In the genomic region with DNA sequence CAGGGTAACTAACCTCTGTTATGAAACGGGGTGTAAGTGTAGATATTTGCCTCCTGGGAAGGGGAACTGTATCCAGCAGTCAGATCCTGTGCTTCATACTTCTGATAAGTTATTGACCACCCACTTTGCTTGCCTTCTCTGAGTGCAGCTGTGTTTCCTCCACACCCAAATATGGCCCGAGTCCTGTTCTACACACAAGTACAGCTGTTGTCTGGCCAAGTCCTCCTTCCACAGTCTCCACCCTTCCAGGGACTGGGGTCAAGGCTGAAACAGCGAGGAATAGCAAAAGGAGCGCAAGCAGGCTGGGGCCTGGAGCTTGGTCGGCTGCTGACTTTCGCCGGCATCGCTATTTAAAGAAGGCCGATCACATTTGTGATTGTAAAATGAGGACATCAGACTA, we compare ENCODE assay signal across 9 mouse cellular contexts. TPM values are rescaled to one million over a fixed set of nuclear protein-coding genes. Genes with fewer than 3 reads are reported as not detected.
A peak's percentile ranks its signal among the peaks of the same experiment; 100 is the strongest.
DNase-seq lines count a peak whose midpoint lies in the region; ATAC-seq lines count a peak whose summit lies in the region.
"Had no signal": no experiment of that assay in that cellular context is flagged by ENCODE, and none has a peak within 500 bp of the region (broad histone marks: within the 10 kb centered on the region; RNA-seq: fewer than 3 reads in every experiment).

No protein-coding gene starts in this region.

- peak; percentile 27 for DNase-seq in embryonic facial prominence, embryonic 14.5 days (ENCODE audit: low spot score)
- DNase-seq in embryonic facial prominence, embryonic 10.5 days (ENCODE audit: low spot score) = no peak
- peak; percentile 55 for DNase-seq in gastrocnemius, adult 18-20 months (ENCODE audit: low spot score)
- DNase-seq in heart, postnatal 25 days (ENCODE audit: low spot score) = peak; percentile 55
- DNase-seq in lung, postnatal 36 days = peak; percentile 31
- no peak for DNase-seq in hindbrain, embryonic 10.5 days (ENCODE audit: low spot score)
- no peak for DNase-seq in yolk sac, embryonic 10.5 days (ENCODE audit: low spot score)
- no peak for DNase-seq in cerebellum, postnatal 25 days

- H3K9me3 ChIP-seq in embryonic facial prominence, embryonic 14.5 days (ENCODE audit: control insufficient read depth, low read length) = no peaks in the 10 kb centered on the region
- no peaks in the 10 kb centered on the region for H3K9me3 ChIP-seq in embryonic facial prominence, embryonic 10.5 days
- H3K9me3 ChIP-seq in hindbrain, embryonic 10.5 days = no peaks in the 10 kb centered on the region
- H3K9me3 ChIP-seq: limb, embryonic 15.5 days had no signal

- H3K4me3 ChIP-seq in embryonic facial prominence, embryonic 14.5 days (ENCODE audit: low read depth, low read length) = no peak overlapping the region
- no peak overlapping the region for H3K4me3 ChIP-seq in embryonic facial prominence, embryonic 10.5 days
- H3K4me3 ChIP-seq in hindbrain, embryonic 10.5 days = no peak overlapping the region
- H3K4me3 ChIP-seq: limb, embryonic 15.5 days had no signal

- no peaks in the 10 kb centered on the region for H3K4me1 ChIP-seq in embryonic facial prominence, embryonic 14.5 days (ENCODE audit: control insufficient read depth, insufficient read depth, low read length)
- H3K4me1 ChIP-seq in embryonic facial prominence, embryonic 10.5 days = no peaks in the 10 kb centered on the region
- H3K4me1 ChIP-seq in hindbrain, embryonic 10.5 days (replicated peaks) = no peaks in the 10 kb centered on the region

- H3K36me3 ChIP-seq in embryonic facial prominence, embryonic 14.5 days (ENCODE audit: control insufficient read depth, insufficient read depth, low read length) = no peaks in the 10 kb centered on the region
- no peaks in the 10 kb centered on the region for H3K36me3 ChIP-seq in embryonic facial prominence, embryonic 10.5 days (replicated peaks)
- H3K36me3 ChIP-seq in hindbrain, embryonic 10.5 days = no peaks in the 10 kb centered on the region
- H3K36me3 ChIP-seq: limb, embryonic 15.5 days had no signal

- intact Hi-C loops in heart, postnatal 25 days (cut with DNase I) = no loop called here

- H3K9ac ChIP-seq in embryonic facial prominence, embryonic 14.5 days (ENCODE audit: low read depth, low read length) = no peak overlapping the region
- H3K9ac ChIP-seq: limb, embryonic 15.5 days had no signal

- H3K27me3 ChIP-seq in embryonic facial prominence, embryonic 14.5 days (replicated peaks; ENCODE audit: control insufficient read depth, insufficient read depth, low read length) = no peaks in the 10 kb centered on the region
- H3K27me3 ChIP-seq in embryonic facial prominence, embryonic 10.5 days (replicated peaks; ENCODE audit: low read depth, poor library complexity, severe bottlenecking) = no peaks in the 10 kb centered on the region
- H3K27me3 ChIP-seq in hindbrain, embryonic 10.5 days (ENCODE audit: insufficient read depth, poor library complexity, severe bottlenecking) = no peaks in the 10 kb centered on the region
- H3K27me3 ChIP-seq: limb, embryonic 15.5 days had no signal

- 78% methylated on average over 9 of the region's 9 CpGs for WGBS in embryonic facial prominence, embryonic 14.5 days
- WGBS in embryonic facial prominence, embryonic 10.5 days = 88% methylated on average over 9 of the region's 9 CpGs
- 85% methylated on average over 9 of the region's 9 CpGs for WGBS in hindbrain, embryonic 10.5 days

- H3K4me2 ChIP-seq in embryonic facial prominence, embryonic 14.5 days (ENCODE audit: low read depth, low read length) = no peak overlapping the region
- H3K4me2 ChIP-seq: limb, embryonic 15.5 days had no signal

- H3K27ac ChIP-seq in embryonic facial prominence, embryonic 14.5 days (replicated peaks; ENCODE audit: low read depth, low read length) = no peak overlapping the region
- H3K27ac ChIP-seq in embryonic facial prominence, embryonic 10.5 days (replicated peaks) = no peak overlapping the region
- no peak overlapping the region for H3K27ac ChIP-seq in hindbrain, embryonic 10.5 days
- H3K27ac ChIP-seq: limb, embryonic 15.5 days had no signal

- ATAC-seq in embryonic facial prominence, embryonic 14.5 days (ENCODE audit: low read depth) = peak; percentile 50; the same call in 1 of the 2 replicates

RNA-seq across cellular contexts. Expression of a gene that starts 37.3 kb away (rescaled TPM):
- 37.7 and 38.0 TPM in 2 replicates for polyA plus RNA-seq in embryonic facial prominence, embryonic 14.5 days (2014; fragmentation: Nextera tagmentation; extraction: Ambion mirVana)
- polyA plus RNA-seq in embryonic facial prominence, embryonic 10.5 days (2016; fragmentation: Nextera tagmentation; extraction: Ambion mirVana) = 30.3 and 32.8 TPM in 2 replicates
- total RNA-seq in gastrocnemius, adult 18-20 months (2021) = 10 to 100 TPM in 1 of 2 experiments, 1 to 10 TPM in 1; 9.7 to 10.8 TPM
- 10 to 100 TPM; 18.8 to 19.9 TPM for total RNA-seq in heart, postnatal 25 days (2021)
- polyA plus RNA-seq in hindbrain, embryonic 10.5 days (2016; fragmentation: Nextera tagmentation; extraction: Ambion mirVana) = 36.1 and 37.6 TPM in 2 replicates

Comparison
In these comparisons a context has a peak if more than half of its experiments do, and no peak if none do; other contexts are left out.
1. DNase-seq: peak in embryonic facial prominence, embryonic 14.5 days (single experiment), gastrocnemius, adult 18-20 months (single experiment), heart, postnatal 25 days (single experiment) and lung, postnatal 36 days (single experiment); none in embryonic facial prominence, embryonic 10.5 days (single experiment), hindbrain, embryonic 10.5 days (single experiment), yolk sac, embryonic 10.5 days (single experiment) and cerebellum, postnatal 25 days (0 of 2).